ENCODE assay signal across 9 mouse cellular contexts in the genomic region with DNA sequence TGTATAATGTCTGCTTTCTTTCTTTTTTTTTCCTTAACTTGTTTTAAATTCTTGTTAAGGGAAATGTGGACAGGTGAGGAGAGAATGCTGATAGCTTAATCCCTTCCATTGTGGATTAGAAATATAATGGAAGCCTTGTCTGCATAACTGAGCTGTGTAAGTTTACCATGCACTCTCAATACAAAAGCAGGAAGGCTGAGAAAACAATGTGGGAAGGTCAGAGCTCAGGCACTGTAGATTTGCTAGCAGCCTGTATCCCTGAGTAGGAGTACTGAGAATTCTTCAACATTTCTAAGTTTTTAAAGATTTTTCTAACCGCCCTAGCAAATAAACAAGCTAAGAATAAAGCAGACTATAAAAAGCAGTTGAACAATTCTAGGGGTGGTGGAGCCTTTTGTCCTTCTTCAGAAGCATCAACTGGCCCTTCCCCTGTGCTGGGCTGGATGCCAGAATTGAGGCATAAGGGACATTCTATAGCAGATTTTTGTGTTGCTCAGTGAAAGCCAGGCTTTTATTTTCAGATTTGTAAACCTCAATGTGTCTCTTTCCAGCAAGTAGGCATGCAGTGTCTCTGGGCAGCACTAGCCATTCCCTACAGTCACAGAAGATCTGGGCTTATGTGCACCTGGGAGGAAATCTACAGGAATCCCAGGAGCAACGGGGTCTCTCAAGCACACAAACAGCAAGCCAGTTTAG. TPM values are rescaled to one million over a fixed set of nuclear protein-coding genes. Genes with fewer than 3 reads are reported as not detected.
DNase-seq lines count a peak whose midpoint lies in the region; ATAC-seq and TF ChIP-seq lines count a peak whose summit lies in the region.
"Had no signal": no experiment of that assay in that cellular context is flagged by ENCODE, and none has a peak within 500 bp of the region (broad histone marks: within the 10 kb centered on the region; RNA-seq: fewer than 3 reads in every experiment).

No protein-coding gene starts in this region.

- no peak for DNase-seq in frontal cortex, postnatal 10 days (ENCODE audit: low spot score in 2 of 2)
- no peak for DNase-seq in forebrain, embryonic 10.5 days (ENCODE audit: extremely low spot score, low spot score)
- peak; percentile 14 to 41 for DNase-seq in left cerebral cortex, adult 9 months (ENCODE audit: low spot score in 2 of 2)
- no peak for DNase-seq in thymus, adult 2 months
- no peak for DNase-seq in urinary bladder, adult 2 months (ENCODE audit: low spot score)
- DNase-seq in kidney, adult 9 months: no peak

- peak; percentile 89 for ATAC-seq in frontal cortex, adult (ENCODE audit: low TSS enrichment)
- ATAC-seq in neural tube, embryonic 14.5 days (ENCODE audit: low read depth): 0 out of 2 replicates have a peak, but pooled peaks have one; percentile 51
- ATAC-seq: liver, embryonic 12.5 days had no signal

- no peaks in the 10 kb centered on the region for H3K36me3 ChIP-seq in forebrain, embryonic 10.5 days (replicated peaks)
- no peaks in the 10 kb centered on the region for H3K36me3 ChIP-seq in neural tube, embryonic 14.5 days (ENCODE audit: control insufficient read depth, insufficient read depth, low read length)
- H3K36me3 ChIP-seq in thymus, adult 2 months (ENCODE audit: control insufficient read depth, insufficient read depth, low read length): no peaks in the 10 kb centered on the region
- H3K36me3 ChIP-seq: liver, embryonic 12.5 days had no signal

- no peak for TF ChIP-seq CTCF in thymus, adult 2 months (IDR thresholded peaks at IDR 0.05; ENCODE audit: borderline replicate concordance, control insufficient read depth, extremely low read depth, insufficient read depth, low read length, poor library complexity)

- H3K9me3 ChIP-seq in forebrain, embryonic 10.5 days: no peaks in the 10 kb centered on the region
- H3K9me3 ChIP-seq in neural tube, embryonic 14.5 days (ENCODE audit: control insufficient read depth, low read length): no peaks in the 10 kb centered on the region
- H3K9me3 ChIP-seq: liver, embryonic 12.5 days had no signal

- H3K4me3 ChIP-seq in forebrain, embryonic 10.5 days: no peak overlapping the region
- H3K4me3 ChIP-seq in neural tube, embryonic 14.5 days (ENCODE audit: low read depth, low read length): no peak overlapping the region
- H3K4me3 ChIP-seq in thymus, adult 2 months (ENCODE audit: control insufficient read depth, insufficient read depth, low read length): no peak overlapping the region
- H3K4me3 ChIP-seq: liver, embryonic 12.5 days had no signal

- 57% methylated on average over 2 of the region's 2 CpGs for WGBS in forebrain, embryonic 10.5 days
- 22% methylated on average over 2 of the region's 2 CpGs for WGBS in neural tube, embryonic 14.5 days
- whole genome bisulfite sequencing in thymus, adult 2 months: 66% methylated on average over 2 of the region's 2 CpGs

- H3K4me1 ChIP-seq in forebrain, embryonic 10.5 days: peaks cover 20% of the 10 kb centered on the region
- 0 out of 2 replicates have a peak, but pooled peaks cover 3% of the 10 kb centered on the region for H3K4me1 ChIP-seq in neural tube, embryonic 14.5 days (ENCODE audit: control insufficient read depth, insufficient read depth, low read length)
- H3K4me1 ChIP-seq in thymus, adult 2 months (replicated peaks; ENCODE audit: control insufficient read depth, insufficient read depth, low read length): no peaks in the 10 kb centered on the region
- H3K4me1 ChIP-seq: liver, embryonic 12.5 days had no signal

- H3K27ac ChIP-seq in forebrain, embryonic 10.5 days: peak overlapping the region; percentile 56
- H3K27ac ChIP-seq in neural tube, embryonic 14.5 days (ENCODE audit: low read depth, low read length): no peak overlapping the region
- no peak overlapping the region for H3K27ac ChIP-seq in thymus, adult 2 months (ENCODE audit: control insufficient read depth, insufficient read depth, low read length)
- H3K27ac ChIP-seq: liver, embryonic 12.5 days had no signal

- no peaks in the 10 kb centered on the region for H3K27me3 ChIP-seq in forebrain, embryonic 10.5 days (ENCODE audit: poor library complexity, severe bottlenecking)
- H3K27me3 ChIP-seq in neural tube, embryonic 14.5 days (ENCODE audit: control insufficient read depth, insufficient read depth, low read length): no peaks in the 10 kb centered on the region
- H3K27me3 ChIP-seq in thymus, adult 2 months (ENCODE audit: control insufficient read depth, insufficient read depth, low read length): no peaks in the 10 kb centered on the region
- H3K27me3 ChIP-seq: liver, embryonic 12.5 days had no signal

- no peak overlapping the region for H3K4me2 ChIP-seq in neural tube, embryonic 14.5 days (ENCODE audit: low read depth, low read length)
- H3K4me2 ChIP-seq: liver, embryonic 12.5 days had no signal

- TF ChIP-seq POLR2A in thymus, adult 2 months (IDR thresholded peaks at IDR 0.05; ENCODE audit: control insufficient read depth, extremely low read depth, insufficient read depth, low read length, poor library complexity): no peak

- no peak overlapping the region for H3K9ac ChIP-seq in neural tube, embryonic 14.5 days (replicated peaks; ENCODE audit: low read depth, low read length)
- H3K9ac ChIP-seq: liver, embryonic 12.5 days had no signal

RNA-seq across cellular contexts. Expression of a gene that starts 32.3 kb away (rescaled TPM):
- 28.0 and 29.8 TPM in 2 replicates for polyA plus RNA-seq in forebrain, embryonic 10.5 days (2016; fragmentation: Nextera tagmentation; extraction: Ambion mirVana)
- polyA plus RNA-seq in neural tube, embryonic 14.5 days (2014; fragmentation: Nextera tagmentation; extraction: Ambion mirVana): 484 and 610 TPM in 2 replicates
- polyA plus RNA-seq in thymus, adult 2 months (2012; rRNA removed): 0.57 and 1.4 TPM in 2 replicates
- polyA plus RNA-seq in urinary bladder, adult 2 months (2012; rRNA removed): 6.5 and 8.7 TPM in 2 replicates

RNA-seq across cellular contexts. Expression of a gene that starts 35.3 kb away (rescaled TPM):
- polyA plus RNA-seq in forebrain, embryonic 10.5 days (2016; fragmentation: Nextera tagmentation; extraction: Ambion mirVana): 3.3 and 4.7 TPM in 2 replicates
- polyA plus RNA-seq in neural tube, embryonic 14.5 days (2014; fragmentation: Nextera tagmentation; extraction: Ambion mirVana): 10.2 and 15.1 TPM in 2 replicates
- polyA plus RNA-seq in thymus, adult 2 months (2012; rRNA removed): 0.03 TPM in 1 of 2 replicates, not detected in the other
- 0.10 and 0.12 TPM in 2 replicates for polyA plus RNA-seq in urinary bladder, adult 2 months (2012; rRNA removed)
- polyA plus RNA-seq: liver, embryonic 12.5 days had no signal

Comparison
In these comparisons a context has a peak if more than half of its experiments do, and no peak if none do; other contexts are left out.
1. DNase-seq: peak in left cerebral cortex, adult 9 months (2 of 2); none in frontal cortex, postnatal 10 days (0 of 2), forebrain, embryonic 10.5 days (single experiment), thymus, adult 2 months (single experiment), urinary bladder, adult 2 months (single experiment) and kidney, adult 9 months (single experiment).
2. RNA of a gene that starts 32.3 kb away (polyA plus RNA-seq): 484 to 610 TPM in neural tube, embryonic 14.5 days; 28.0 to 29.8 TPM in forebrain, embryonic 10.5 days, 6.5 to 8.7 TPM in urinary bladder, adult 2 months and 0.57 to 1.4 TPM in thymus, adult 2 months; every median in the first group is over 10 times any median in the second.